ENCODE assay signal across 17 mouse cellular contexts in the genomic region with DNA sequence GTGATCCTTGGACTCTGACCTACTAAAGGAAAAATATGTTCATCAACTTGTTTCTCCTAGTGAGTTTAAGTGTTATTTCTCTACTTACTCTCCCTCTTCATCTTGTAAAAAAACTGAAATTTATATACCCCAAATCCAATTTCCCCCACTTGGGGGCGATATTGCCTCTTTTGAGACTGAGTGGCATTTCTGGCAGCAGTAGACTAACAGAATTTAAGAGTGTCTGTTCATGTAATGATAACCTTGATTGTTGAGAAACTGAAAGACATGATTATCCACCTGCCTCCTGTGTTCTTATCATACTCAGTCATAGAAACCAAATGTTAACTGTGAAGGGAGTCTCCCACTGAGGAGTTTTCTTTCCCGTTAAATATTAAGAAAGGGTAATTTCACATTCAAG.
A peak's percentile ranks its signal among the peaks of the same experiment; 100 is the strongest.
DNase-seq lines count a peak whose midpoint lies in the region; ATAC-seq and TF ChIP-seq lines count a peak whose summit lies in the region.
"Had no signal": no experiment of that assay in that cellular context is flagged by ENCODE, and none has a peak within 500 bp of the region (broad histone marks: within the 10 kb centered on the region; RNA-seq: fewer than 3 reads in every experiment).

No protein-coding gene starts in this region.

- TF ChIP-seq CTCF in hindbrain, postnatal 0 days (IDR thresholded peaks at IDR 0.05; ENCODE audit: low read depth) = 0 out of 2 replicates have a peak, but pooled peaks have one; percentile 2
- no peak for TF ChIP-seq CTCF in lung, embryonic 14.5 days (IDR thresholded peaks at IDR 0.05; ENCODE audit: low read depth)

- no peak overlapping the region for H3K4me3 ChIP-seq in hindbrain, postnatal 0 days (ENCODE audit: low read length)
- no peak overlapping the region for H3K4me3 ChIP-seq in hindbrain, embryonic 12.5 days
- H3K4me3 ChIP-seq in lung, embryonic 14.5 days (ENCODE audit: low read depth, low read length) = no peak overlapping the region
- H3K4me3 ChIP-seq: hindbrain, embryonic 13.5 days; lung, embryonic 15.5 days; neural tube, embryonic 12.5 days had no signal

- peak; percentile 5 for DNase-seq in adrenal gland, postnatal 14 days
- DNase-seq in adrenal gland, adult 2 months = no peak
- DNase-seq in hindbrain, postnatal 0 days (ENCODE audit: low spot score) = no peak
- DNase-seq in lung, embryonic 14.5 days = peak; percentile 3
- no peak for DNase-seq in lung, postnatal 14 days
- DNase-seq in layer of hippocampus, adult 9-10 months (ENCODE audit: low spot score) = peak; percentile 7
- no peak for DNase-seq in ovary, adult 18-20 months (ENCODE audit: low spot score)
- DNase-seq: cerebellum, adult 11-12 months; kidney, postnatal 4 days had no signal

- no peaks in the 10 kb centered on the region for H3K9me3 ChIP-seq in hindbrain, postnatal 0 days (ENCODE audit: low read length)
- no peaks in the 10 kb centered on the region for H3K9me3 ChIP-seq in hindbrain, embryonic 12.5 days (replicated peaks)
- H3K9me3 ChIP-seq in lung, embryonic 14.5 days (ENCODE audit: low read depth, low read length) = no peaks in the 10 kb centered on the region
- H3K9me3 ChIP-seq: hindbrain, embryonic 13.5 days; lung, embryonic 15.5 days; neural tube, embryonic 12.5 days had no signal

- H3K36me3 ChIP-seq in hindbrain, postnatal 0 days (ENCODE audit: insufficient read depth, low read length) = no peaks in the 10 kb centered on the region
- no peaks in the 10 kb centered on the region for H3K36me3 ChIP-seq in hindbrain, embryonic 12.5 days
- H3K36me3 ChIP-seq in lung, embryonic 14.5 days (ENCODE audit: insufficient read depth) = no peaks in the 10 kb centered on the region
- H3K36me3 ChIP-seq: hindbrain, embryonic 13.5 days; lung, embryonic 15.5 days; neural tube, embryonic 12.5 days had no signal

- H3K9ac ChIP-seq in hindbrain, postnatal 0 days (replicated peaks; ENCODE audit: low read length) = no peak overlapping the region
- no peak overlapping the region for H3K9ac ChIP-seq in hindbrain, embryonic 12.5 days
- H3K9ac ChIP-seq in lung, embryonic 14.5 days = no peak overlapping the region
- H3K9ac ChIP-seq: hindbrain, embryonic 13.5 days; lung, embryonic 15.5 days; neural tube, embryonic 12.5 days had no signal

- no peaks in the 10 kb centered on the region for H3K27me3 ChIP-seq in hindbrain, postnatal 0 days (ENCODE audit: insufficient read depth, low read length)
- no peaks in the 10 kb centered on the region for H3K27me3 ChIP-seq in hindbrain, embryonic 12.5 days
- no peaks in the 10 kb centered on the region for H3K27me3 ChIP-seq in lung, embryonic 14.5 days (ENCODE audit: insufficient read depth, low read length)
- H3K27me3 ChIP-seq: hindbrain, embryonic 13.5 days; lung, embryonic 15.5 days; neural tube, embryonic 12.5 days had no signal

- no peak overlapping the region for H3K4me2 ChIP-seq in hindbrain, postnatal 0 days (ENCODE audit: low read depth, low read length)
- H3K4me2 ChIP-seq in hindbrain, embryonic 12.5 days (replicated peaks) = no peak overlapping the region
- no peak overlapping the region for H3K4me2 ChIP-seq in lung, embryonic 14.5 days
- H3K4me2 ChIP-seq: hindbrain, embryonic 13.5 days; liver, embryonic 11.5 days; lung, embryonic 15.5 days; neural tube, embryonic 12.5 days had no signal

- no peaks in the 10 kb centered on the region for H3K4me1 ChIP-seq in hindbrain, postnatal 0 days (ENCODE audit: insufficient read depth, low read length)
- H3K4me1 ChIP-seq in hindbrain, embryonic 12.5 days = no peaks in the 10 kb centered on the region
- no peaks in the 10 kb centered on the region for H3K4me1 ChIP-seq in lung, embryonic 14.5 days (ENCODE audit: insufficient read depth)
- H3K4me1 ChIP-seq: hindbrain, embryonic 13.5 days; lung, embryonic 15.5 days; neural tube, embryonic 12.5 days had no signal

- WGBS in hindbrain, postnatal 0 days = 59% methylated on average over 2 of the region's 2 CpGs
- 56% methylated on average over 2 of the region's 2 CpGs for WGBS in hindbrain, embryonic 12.5 days
- WGBS in lung, embryonic 14.5 days = 64% methylated on average over 2 of the region's 2 CpGs

- H3K27ac ChIP-seq in hindbrain, postnatal 0 days = no peak overlapping the region
- H3K27ac ChIP-seq in hindbrain, embryonic 12.5 days = no peak overlapping the region
- H3K27ac ChIP-seq in lung, embryonic 14.5 days (ENCODE audit: low read depth) = no peak overlapping the region
- H3K27ac ChIP-seq: hindbrain, embryonic 13.5 days; lung, embryonic 15.5 days; neural tube, embryonic 12.5 days had no signal

- no peak for ATAC-seq in hindbrain, postnatal 0 days
- no peak for ATAC-seq in hindbrain, embryonic 12.5 days (ENCODE audit: low FRiP score)
- no peak for ATAC-seq in lung, embryonic 14.5 days (ENCODE audit: insufficient read depth)
- ATAC-seq: forebrain, embryonic 14.5 days; intestine, embryonic 16.5 days; midbrain, embryonic 16.5 days had no signal

Comparison
In these comparisons a context has a peak if more than half of its experiments do, and no peak if none do; other contexts are left out.
1. DNase-seq: peak in adrenal gland, postnatal 14 days (single experiment), lung, embryonic 14.5 days (single experiment) and layer of hippocampus, adult 9-10 months (single experiment); none in adrenal gland, adult 2 months (single experiment), hindbrain, postnatal 0 days (single experiment), lung, postnatal 14 days (single experiment) and ovary, adult 18-20 months (single experiment).